Mouse (Mus musculus): ENCODE data around the gene Clptm1. TPM values are rescaled to one million over a fixed set of nuclear protein-coding genes. Genes with fewer than 3 reads are reported as not detected.

Gene Clptm1
- polyA plus RNA-seq, 1 experiment from 2014 or later = 40.3 TPM

DNA sequence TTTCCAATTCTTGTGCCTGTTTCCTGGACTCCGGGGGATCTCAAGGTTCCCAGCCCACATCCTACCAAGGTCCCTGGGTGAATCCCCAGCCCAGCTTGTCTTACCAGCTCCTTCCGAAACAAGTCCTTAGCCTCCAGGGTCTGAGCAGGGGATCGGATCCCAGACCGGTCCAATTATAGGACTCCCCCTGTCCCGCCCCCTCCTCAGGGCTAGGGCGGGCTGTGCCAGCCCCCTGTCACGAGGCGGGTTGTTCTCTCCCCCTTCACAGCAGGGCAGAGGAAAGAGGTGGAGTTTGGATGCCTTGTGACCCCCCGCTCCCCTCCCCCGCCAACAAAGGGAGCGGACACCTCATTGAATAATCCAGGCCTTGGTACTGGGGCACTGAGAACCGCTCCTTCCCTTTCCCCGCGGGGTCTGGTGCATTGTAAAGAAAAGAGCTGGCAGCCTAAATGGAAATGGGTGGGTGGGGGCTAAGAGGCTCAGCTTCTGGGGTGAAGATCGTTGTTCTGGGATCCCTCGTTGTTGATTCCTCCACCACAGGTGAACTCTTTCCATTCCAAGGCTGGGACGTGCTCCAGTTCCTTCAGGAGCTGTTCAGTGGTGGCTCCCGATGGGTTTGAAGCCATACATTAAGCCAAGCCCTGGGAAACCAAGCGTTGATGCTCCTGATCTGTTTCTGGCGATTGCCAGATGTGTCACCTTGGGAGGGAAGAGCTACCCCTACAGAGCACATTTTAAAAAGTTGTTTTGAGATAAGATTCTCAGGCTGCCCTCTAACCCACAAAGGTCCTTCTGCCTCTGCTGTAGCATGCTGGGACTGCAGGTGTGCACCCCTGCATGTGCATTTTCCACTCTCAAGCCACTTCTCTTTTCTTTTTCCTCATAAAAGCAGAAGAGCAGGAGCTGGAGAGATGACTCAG is 34.3 kb upstream of the Clptm1 start, which contains the start of gene Apoe:
TSS of gene Apoe (minus strand) at position 282 of the 920 bp plus-strand sequence.
- H3K9ac ChIP-seq (replicated peaks) = peak within 1 kb of the TSS; percentile 83
- H3K9me3 ChIP-seq (ENCODE audit: low read length) = no peaks in the 10 kb centered on the region
- H3K4me3 ChIP-seq (ENCODE audit: low read depth, low read length) = peak within 1 kb of the TSS; percentile 49
- ATAC-seq = peak; percentile 62
- TF ChIP-seq CTCF (IDR thresholded peaks at IDR 0.05; ENCODE audit: low read depth) (peak; percentile 16; the same call in 1 of the 2 replicates), EP300 (IDR thresholded peaks at IDR 0.05; ENCODE audit: low read depth) (peak; percentile 69)
- WGBS (ENCODE audit: insufficient replicate concordance) = 3% methylated on average over 19 of the region's 20 CpGs
- no peaks in the 10 kb centered on the region for H3K27me3 ChIP-seq (ENCODE audit: insufficient read depth, low read length)
- peak within 1 kb of the TSS; percentile 68 for H3K4me2 ChIP-seq (ENCODE audit: low read depth, low read length)
- peak; percentile 84 for DNase-seq
- H3K27ac ChIP-seq (ENCODE audit: low read depth) = peak within 1 kb of the TSS; percentile 98
- peaks cover 62% of the 10 kb centered on the region for H3K4me1 ChIP-seq (ENCODE audit: insufficient read depth)
- peaks cover 15% of the 10 kb centered on the region for H3K36me3 ChIP-seq (replicated peaks; ENCODE audit: insufficient read depth, low read length)

DNA sequence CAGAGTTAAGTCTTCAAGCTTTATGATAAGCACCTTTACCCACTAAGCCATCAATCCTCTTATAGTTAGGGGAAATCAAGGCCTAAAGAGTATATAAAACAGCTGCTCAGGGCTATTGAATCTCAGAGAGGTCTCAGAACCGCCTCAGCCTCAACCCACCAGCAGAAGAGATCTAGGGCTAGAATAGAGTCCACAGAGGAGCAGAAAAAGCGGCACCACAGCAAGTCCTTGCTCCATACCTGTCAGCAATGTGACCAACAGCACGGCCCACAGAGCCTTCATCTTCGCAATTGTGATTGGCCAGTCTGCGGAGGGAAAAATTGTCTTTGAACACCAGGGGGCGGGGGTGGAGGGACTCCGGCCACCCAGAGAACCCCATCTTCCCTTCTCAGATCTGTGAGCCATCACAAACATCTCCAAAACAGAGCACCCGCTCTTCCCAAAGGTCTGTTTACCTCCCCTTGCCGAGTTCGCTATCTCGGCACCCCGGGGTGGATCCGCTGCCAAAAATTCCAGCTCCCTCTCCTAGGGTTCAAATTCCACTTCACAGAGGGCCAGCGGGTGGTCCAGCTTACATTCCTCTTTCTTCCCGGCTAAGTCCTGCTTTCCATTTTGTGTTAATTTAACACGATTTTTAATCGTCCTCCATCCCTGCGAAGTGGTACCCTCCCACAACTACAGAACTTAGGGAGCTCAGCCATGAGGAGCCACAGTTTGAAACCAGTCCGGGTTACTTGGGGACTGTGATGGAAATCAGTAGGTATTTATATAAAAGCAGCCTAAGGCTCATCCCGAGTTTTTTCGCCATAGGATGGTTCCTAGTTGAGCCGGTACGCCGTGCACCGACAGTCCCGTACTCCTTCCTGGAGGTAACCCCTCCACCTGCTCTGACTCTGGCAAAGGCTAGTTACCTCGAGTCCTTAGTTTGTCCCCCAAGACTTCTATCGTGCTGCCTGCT is 33.4 kb upstream of the Clptm1 start:
- DNase-seq = peak; percentile 63

DNA sequence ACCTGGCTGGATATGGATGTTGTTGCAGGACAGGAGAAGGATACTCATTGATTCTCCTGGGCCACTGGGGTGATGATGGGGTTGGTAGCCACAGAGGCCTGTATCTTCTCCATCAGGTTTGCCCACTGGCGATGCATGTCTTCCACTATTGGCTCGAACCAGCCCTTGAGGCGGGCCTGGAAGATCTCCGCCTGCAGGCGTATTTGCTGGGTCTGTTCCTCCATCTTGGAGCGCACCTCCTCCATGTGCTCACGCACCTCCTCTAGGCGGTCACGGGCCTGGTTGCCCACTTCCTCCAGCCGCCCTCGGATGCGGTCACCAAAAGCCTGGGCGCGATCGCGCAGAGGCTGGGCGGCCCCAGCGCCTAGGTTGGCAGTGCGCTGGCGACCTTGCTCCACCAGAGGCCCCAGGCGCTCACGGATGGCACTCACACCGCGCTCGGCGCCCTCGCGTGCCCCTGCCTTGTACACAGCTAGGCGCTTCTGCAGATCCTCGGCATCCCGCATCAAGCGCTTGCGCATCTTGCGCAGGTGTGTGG is 31.6 kb upstream of the Clptm1 start:
- peak overlapping the region; percentile 83 for H3K9ac ChIP-seq (replicated peaks)
- DNase-seq (peak; percentile 35), ATAC-seq (no peak)
- H3K27me3 ChIP-seq (ENCODE audit: insufficient read depth, low read length) = no peaks in the 10 kb centered on the region
- H3K9me3 ChIP-seq (ENCODE audit: low read length) = no peaks in the 10 kb centered on the region
- H3K4me2 ChIP-seq (ENCODE audit: low read depth, low read length) = peak overlapping the region; percentile 68
- 79% methylated on average over 34 of the region's 34 CpGs for WGBS (ENCODE audit: insufficient replicate concordance)
- H3K27ac ChIP-seq (ENCODE audit: low read depth) = peak overlapping the region; percentile 98
- peaks cover 11% of the 10 kb centered on the region for H3K36me3 ChIP-seq (replicated peaks; ENCODE audit: insufficient read depth, low read length)
- peak overlapping the region; percentile 49 for H3K4me3 ChIP-seq (ENCODE audit: low read depth, low read length)
- peaks cover 65% of the 10 kb centered on the region for H3K4me1 ChIP-seq (ENCODE audit: insufficient read depth)
- TF ChIP-seq CTCF (IDR thresholded peaks at IDR 0.05; ENCODE audit: low read depth) (peak; percentile 12; the same call in 1 of the 2 replicates), EP300 (IDR thresholded peaks at IDR 0.05; ENCODE audit: low read depth) (no peak)

More for the DNA sequence above, 33.4 kb upstream of the Clptm1 start:
- TF ChIP-seq CTCF (IDR thresholded peaks at IDR 0.05; ENCODE audit: low read depth) = peak; percentile 56
- no peak for TF ChIP-seq EP300 (IDR thresholded peaks at IDR 0.05; ENCODE audit: low read depth)
- H3K9ac ChIP-seq (replicated peaks) = peak overlapping the region; percentile 83
- 3% methylated on average over 28 of the region's 28 CpGs for WGBS (ENCODE audit: insufficient replicate concordance)
- peaks cover 15% of the 10 kb centered on the region for H3K36me3 ChIP-seq (replicated peaks; ENCODE audit: insufficient read depth, low read length)
- H3K4me1 ChIP-seq (ENCODE audit: insufficient read depth) = peaks cover 71% of the 10 kb centered on the region
- no peaks in the 10 kb centered on the region for H3K27me3 ChIP-seq (ENCODE audit: insufficient read depth, low read length)
- H3K9me3 ChIP-seq (ENCODE audit: low read length) = no peaks in the 10 kb centered on the region
- H3K4me2 ChIP-seq (ENCODE audit: low read depth, low read length) = peak overlapping the region; percentile 68
- H3K4me3 ChIP-seq (ENCODE audit: low read depth, low read length) = peak overlapping the region; percentile 49
- peak overlapping the region; percentile 98 for H3K27ac ChIP-seq (ENCODE audit: low read depth)
- no peak for ATAC-seq

DNA sequence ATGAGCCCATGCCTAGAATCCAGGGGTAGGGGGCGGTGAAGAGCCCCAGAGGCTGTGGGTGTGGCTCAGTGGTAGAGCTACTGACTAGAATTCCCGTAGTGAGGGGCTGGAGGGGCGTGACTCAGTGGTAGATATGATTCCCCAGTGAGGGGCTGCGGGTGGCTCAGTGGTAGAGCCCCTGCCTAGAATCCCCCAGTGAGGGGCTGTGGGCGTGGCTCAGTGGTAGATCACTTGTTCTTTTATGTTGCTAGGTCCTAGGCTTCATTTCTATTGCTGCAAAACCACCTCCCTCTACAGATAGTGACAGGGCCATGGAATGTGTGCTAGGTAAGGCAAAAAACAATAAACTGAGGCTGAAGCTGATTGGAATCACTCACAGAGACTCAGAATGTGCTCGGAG is 31.0 kb upstream of the Clptm1 start:
- Histone ChIP-seq H3K9me3 (ENCODE audit: low read length) (no peaks in the 10 kb centered on the region), H3K36me3 (replicated peaks; ENCODE audit: insufficient read depth, low read length) (peaks cover 11% of the 10 kb centered on the region), H3K4me3 (ENCODE audit: low read depth, low read length) (peak overlapping the region; percentile 49; the same call in 1 of the 2 replicates), H3K27ac (ENCODE audit: low read depth) (peak overlapping the region; percentile 98), H3K4me1 (ENCODE audit: insufficient read depth) (peaks cover 66% of the 10 kb centered on the region), H3K9ac (replicated peaks) (peak overlapping the region; percentile 83; the same call in 1 of the 2 replicates), H3K4me2 (ENCODE audit: low read depth, low read length) (peak overlapping the region; percentile 68), H3K27me3 (ENCODE audit: insufficient read depth, low read length) (no peaks in the 10 kb centered on the region)
- WGBS (ENCODE audit: insufficient replicate concordance) = 50% methylated on average over 6 of the region's 6 CpGs
- DNase-seq (peak; percentile 43), ATAC-seq (no peak)
- no peak for TF ChIP-seq CTCF (IDR thresholded peaks at IDR 0.05; ENCODE audit: low read depth)
- TF ChIP-seq EP300 (IDR thresholded peaks at IDR 0.05; ENCODE audit: low read depth) = no peak

DNA sequence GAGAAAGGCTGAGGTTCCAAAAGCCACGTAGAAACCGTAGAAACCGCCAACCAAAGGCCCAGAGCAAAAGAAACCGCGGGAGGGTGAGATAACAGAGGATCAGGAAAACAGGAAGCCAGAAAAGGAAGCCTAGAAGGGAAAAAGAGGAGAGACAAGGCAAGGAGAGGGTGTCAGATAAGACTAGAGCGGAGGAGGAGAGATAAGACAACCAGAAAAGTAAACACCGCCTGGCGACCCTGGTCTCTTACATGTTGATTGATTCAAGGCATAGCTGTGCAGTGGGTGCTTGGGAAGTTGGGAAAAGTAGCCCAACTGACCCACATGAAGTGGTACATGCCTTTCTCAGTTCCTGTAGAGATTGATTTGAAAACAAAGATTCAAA is 30.4 kb upstream of the Clptm1 start:
- peak overlapping the region; percentile 23 for H3K9ac ChIP-seq (replicated peaks)
- H3K4me2 ChIP-seq (ENCODE audit: low read depth, low read length) = peak overlapping the region; percentile 68
- peaks cover 11% of the 10 kb centered on the region for H3K36me3 ChIP-seq (replicated peaks; ENCODE audit: insufficient read depth, low read length)
- H3K27me3 ChIP-seq (ENCODE audit: insufficient read depth, low read length) = no peaks in the 10 kb centered on the region
- ATAC-seq = no peak
- 6% methylated on average over 8 of the region's 8 CpGs for WGBS (ENCODE audit: insufficient replicate concordance)
- H3K4me3 ChIP-seq (ENCODE audit: low read depth, low read length) = no peak overlapping the region
- no peak for TF ChIP-seq CTCF (IDR thresholded peaks at IDR 0.05; ENCODE audit: low read depth)
- peak; percentile 52 for TF ChIP-seq EP300 (IDR thresholded peaks at IDR 0.05; ENCODE audit: low read depth)
- H3K27ac ChIP-seq (ENCODE audit: low read depth) = peak overlapping the region; percentile 98
- H3K9me3 ChIP-seq (ENCODE audit: low read length) = no peaks in the 10 kb centered on the region
- DNase-seq = no peak
- H3K4me1 ChIP-seq (ENCODE audit: insufficient read depth) = peaks cover 59% of the 10 kb centered on the region
